Mouse (Mus musculus) forebrain, embryonic 14.5 days (tissue): ENCODE measurements around the gene Gm5157. TPM values are rescaled to one million over a fixed set of nuclear protein-coding genes. Genes with fewer than 3 reads are reported as not detected.
"Not testable (repeated sequence)": the region's sequence is repeated elsewhere in the genome, so short reads cannot be mapped to it uniquely, and the experiment has no call there.

Experiments
- ATAC-seq: fragments of 200-750 bp; cut with Nextera tagmentation; 2 replicates; pipeline ENCODE4 v1.8.0; 2017; ENCODE audit warnings: mild to moderate bottlenecking, moderate library complexity
- DNase-seq: peaks from one replicate; pipeline ENCODE4 v3.0.0-alpha.2; 2015; ENCODE audit warnings: low spot score
- H3K27ac ChIP-seq: fragments of 300-500 bp; sonication (generic); 2 replicates; pipeline ENCODE4 v1.5.1; 2014; ENCODE audit warnings: low read depth, mild to moderate bottlenecking, control low read depth, low read length, moderate library complexity
- H3K27me3 ChIP-seq: fragments of 300-500 bp; sonication (generic); replicated peaks from 2 replicates; pipeline ENCODE4 v1.6.1; 2014; ENCODE audit warnings: low read length, control low read depth, mixed read lengths; ENCODE audit not compliant: control insufficient read depth, insufficient read depth
- H3K36me3 ChIP-seq: fragments of 300-500 bp; sonication (generic); 2 replicates; pipeline ENCODE4 v1.6.1; 2014; ENCODE audit warnings: low read length, control low read depth; ENCODE audit not compliant: control insufficient read depth, insufficient read depth
- H3K4me1 ChIP-seq: fragments of 300-500 bp; sonication (generic); 2 replicates; pipeline ENCODE4 v1.6.1; 2014; ENCODE audit warnings: antibody characterized with exemption, low read length, control low read depth; ENCODE audit not compliant: control insufficient read depth, insufficient read depth
- H3K4me2 ChIP-seq: fragments of 300-500 bp; sonication (generic); 2 replicates; pipeline ENCODE4 v1.6.1; 2014; ENCODE audit warnings: mild to moderate bottlenecking, control low read depth, low read length
- H3K4me3 ChIP-seq: fragments of 300-500 bp; sonication (generic); 2 replicates; pipeline ENCODE4 v1.5.1; 2014; ENCODE audit warnings: low read depth, low read length, control low read depth
- H3K9ac ChIP-seq: fragments of 300-500 bp; sonication (generic); 2 replicates; pipeline ENCODE4 v1.6.1; 2014; ENCODE audit warnings: mild to moderate bottlenecking, low read length, control low read depth, moderate library complexity
- H3K9me3 ChIP-seq: fragments of 300-500 bp; sonication (generic); replicated peaks from 2 replicates; pipeline ENCODE4 v1.6.1; 2016; ENCODE audit warnings: low read length, control low read depth, mixed read lengths; ENCODE audit not compliant: control insufficient read depth
- WGBS: fragments of 180-500 bp; shearing (Covaris S2); extraction: QIAGEN DNeasy Blood & Tissue Kit; methylation state at CpG from one replicate; pipeline ENCODE4 v1.1.7; 2014; 5-methylcytosine and 5-hydroxymethylcytosine counted together
- polyA plus RNA-seq: library from polyadenylated mRNA; unstranded; fragments of >200 nt; fragmentation: Nextera tagmentation; extraction: Ambion mirVana; gene quantifications from 2 replicates; pipeline ENCODE4 v1.2.1, GENCODE M21; 2014

Gene Gm5157
- not detected in 2 replicates for polyA plus RNA-seq

DNA sequence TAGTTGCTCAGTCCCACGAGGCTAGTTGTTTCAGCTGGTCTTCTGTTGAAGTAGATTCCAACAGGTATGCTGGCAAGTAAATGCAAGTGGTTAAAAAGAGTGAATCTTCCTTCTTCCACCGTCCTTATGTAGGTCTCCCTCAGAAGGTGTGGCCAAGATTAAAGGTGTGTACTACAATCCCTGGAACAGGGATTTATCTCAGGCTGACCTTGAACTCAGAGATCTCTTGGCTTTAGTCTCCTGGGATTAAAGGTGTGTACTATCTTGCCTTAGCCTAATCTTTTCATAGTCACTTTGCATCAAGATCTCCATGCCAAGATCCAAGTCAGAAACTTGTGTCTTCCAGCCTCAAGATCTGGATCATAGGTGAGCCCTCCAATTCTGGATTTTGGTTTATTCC lies at the start of gene Gm5157:
Gene Gm5157 (minus strand): TSS at position 101 of the 400 bp plus-strand sequence.
- not testable (repeated sequence) for H3K36me3 ChIP-seq, H3K27me3 ChIP-seq, H3K4me2 ChIP-seq, DNase-seq, H3K9me3 ChIP-seq, ATAC-seq, H3K9ac ChIP-seq, H3K4me1 ChIP-seq, H3K27ac ChIP-seq, H3K4me3 ChIP-seq
- 44% methylated on average over 1 of the region's 2 CpGs for WGBS

DNA sequence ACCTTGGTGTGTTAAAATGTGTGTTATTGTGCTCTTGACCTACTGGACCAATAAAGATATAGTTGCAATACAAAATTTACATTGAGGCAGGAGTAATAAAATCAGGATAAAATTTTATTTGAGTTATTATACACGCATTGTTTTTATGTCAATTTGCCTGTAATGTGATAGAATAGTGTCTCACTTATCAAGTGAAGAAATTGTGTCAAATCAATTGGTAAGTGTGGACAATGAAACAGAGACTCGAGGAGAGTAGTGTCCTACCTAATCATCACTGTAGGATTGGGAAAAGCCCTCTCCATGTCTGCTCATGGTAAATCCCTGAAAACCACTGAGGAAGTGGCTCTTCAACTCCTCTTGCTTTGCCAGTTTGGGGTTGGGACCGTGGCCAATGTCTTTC lies 28.3 kb downstream of the Gm5157 start, which contains the start of gene Vmn1r123:
Gene Vmn1r123 (plus strand): TSS at position 301 of the 400 bp plus-strand sequence.
- H3K9ac ChIP-seq, H3K27ac ChIP-seq, H3K4me1 ChIP-seq, H3K9me3 ChIP-seq, DNase-seq, H3K4me2 ChIP-seq, H3K4me3 ChIP-seq, ATAC-seq, H3K36me3 ChIP-seq, H3K27me3 ChIP-seq: not testable (repeated sequence)
- WGBS: 10% methylated on average over 1 of the region's 3 CpGs

Other genes with a start within 250 kb of the Gm5157 start
- not detected in 2 replicates for gene Vmn1r119, start 178.0 kb downstream of the Gm5157 start, polyA plus RNA-seq
- gene Vmn1r120, start 136.6 kb downstream of the Gm5157 start, polyA plus RNA-seq: not detected in 2 replicates
- gene Vmn1r121, start 91.9 kb downstream of the Gm5157 start, polyA plus RNA-seq: not detected in 2 replicates
- gene Vmn1r122, start 56.3 kb downstream of the Gm5157 start, polyA plus RNA-seq: not detected in 2 replicates
- gene Vmn1r123, start 28.2 kb downstream of the Gm5157 start, polyA plus RNA-seq: not detected in 2 replicates
- gene Vmn1r124, start 70.2 kb upstream of the Gm5157 start, polyA plus RNA-seq: not detected in 2 replicates
- not detected in 2 replicates for gene Vmn1r125, start 81.8 kb upstream of the Gm5157 start, polyA plus RNA-seq
- not detected in 2 replicates for gene Vmn1r126, start 111.0 kb upstream of the Gm5157 start, polyA plus RNA-seq
- not detected in 2 replicates for gene Vmn1r127, start 129.4 kb upstream of the Gm5157 start, polyA plus RNA-seq
- gene Vmn1r128, start 158.9 kb upstream of the Gm5157 start, polyA plus RNA-seq: not detected in 2 replicates
- gene Vmn1r129, start 170.9 kb upstream of the Gm5157 start, polyA plus RNA-seq: not detected in 2 replicates
- not detected in 2 replicates for gene Gm6882, start 242.3 kb upstream of the Gm5157 start, polyA plus RNA-seq